Comparison of ENCODE assay signal across 19 mouse cellular contexts in the genomic region with DNA sequence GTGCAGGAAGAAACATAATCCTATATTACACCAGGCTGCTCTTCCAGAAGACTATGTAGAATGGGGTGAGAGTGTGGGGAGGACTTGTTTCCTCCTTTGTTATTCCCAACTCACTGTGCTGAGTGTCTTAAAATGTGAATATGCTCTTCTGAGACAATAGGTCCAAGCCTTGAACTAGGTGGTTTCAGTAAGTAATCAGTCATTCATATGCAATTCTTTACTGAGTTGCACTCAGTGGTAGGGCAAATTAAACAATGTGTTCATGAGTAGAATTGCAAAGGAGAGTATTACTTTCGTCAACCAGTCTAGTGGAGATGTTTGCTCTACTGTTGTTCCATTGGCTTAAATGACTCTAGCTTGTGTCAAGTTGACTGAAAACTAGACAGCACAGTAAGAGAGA.
DNase-seq lines count a peak whose midpoint lies in the region.
"Had no signal": no experiment of that assay in that cellular context is flagged by ENCODE, and none has a peak within 500 bp of the region (broad histone marks: within the 10 kb centered on the region; RNA-seq: fewer than 3 reads in every experiment).

No protein-coding gene starts in this region.

- intact Hi-C loops in heart, postnatal 36 days (cut with DNase I) = no loop called here
- intact Hi-C loops in left cerebral cortex, postnatal 4 days (cut with DNase I) = no loop called here

- peak; percentile 29 for DNase-seq in ES-CJ7 (ENCODE audit: low read depth, low spot score)
- peak; percentile 48 for DNase-seq in R1 (ENCODE audit: low read depth, low spot score)
- DNase-seq in ZHBTc4 (ENCODE audit: low read depth, low spot score) = peak; percentile 2
- no peak for DNase-seq in frontal cortex, adult 2 months (ENCODE audit: extremely low spot score in 1 of 2, low spot score in 1 of 2)
- no peak for DNase-seq in heart, postnatal 36 days
- DNase-seq in left cerebral cortex, postnatal 4 days = no peak
- DNase-seq: adrenal gland, adult 2 months; adrenal gland, adult 8-10 months; adrenal gland, postnatal 10 days; adrenal gland, postnatal 14 days; adrenal gland, postnatal 25 days; adrenal gland, postnatal 36 days; B cell, adult 2 months; cerebellum, adult 11 months; cerebellum, adult 11-12 months; cerebellum, adult 18-20 months; cerebellum, adult 2 months; cerebellum, adult 8-10 months; cerebellum, adult 9-10 months had no signal

Comparison
In these comparisons a context has a peak if more than half of its experiments do, and no peak if none do; other contexts are left out.
1. DNase-seq: peak in ES-CJ7 (single experiment), R1 (single experiment) and ZHBTc4 (single experiment); none in frontal cortex, adult 2 months (0 of 2), heart, postnatal 36 days (0 of 2) and left cerebral cortex, postnatal 4 days (single experiment).